Mouse (Mus musculus) stomach, embryonic 14.5 days (tissue): ENCODE measurements around the gene Tk1. TPM values are rescaled to one million over a fixed set of nuclear protein-coding genes. Genes with fewer than 3 reads are reported as not detected.
A peak's percentile ranks its signal among the peaks of the same experiment; 100 is the strongest.
"Not testable (repeated sequence)": the region's sequence is repeated elsewhere in the genome, so short reads cannot be mapped to it uniquely, and the experiment has no call there.

ENCODE experiments used
- ATAC-seq: fragments of 200-750 bp; cut with Nextera tagmentation; 2 replicates; pipeline ENCODE4 v1.8.0; 2017; ENCODE audit warnings: low read depth, moderate TSS enrichment; ENCODE audit not compliant: insufficient number of reproducible peaks, insufficient read depth, low FRiP score
- H3K27ac ChIP-seq: fragments of 300-500 bp; sonication (generic); 2 replicates; pipeline ENCODE4 v1.5.1; 2014; ENCODE audit warnings: mild to moderate bottlenecking, low read length, moderate library complexity, mixed read lengths
- H3K27me3 ChIP-seq: fragments of 300-500 bp; sonication (generic); 2 replicates; pipeline ENCODE4 v1.6.1; 2014; ENCODE audit warnings: low read length, control low read depth, mixed read lengths; ENCODE audit not compliant: control insufficient read depth, insufficient read depth
- H3K36me3 ChIP-seq: fragments of 300-500 bp; sonication (generic); 2 replicates; pipeline ENCODE4 v1.6.1; 2014; ENCODE audit warnings: mild to moderate bottlenecking, control low read depth, low read length, moderate library complexity, mixed read lengths; ENCODE audit not compliant: control insufficient read depth, insufficient read depth
- H3K4me1 ChIP-seq: fragments of 300-500 bp; sonication (generic); 2 replicates; pipeline ENCODE4 v1.6.1; 2014; ENCODE audit warnings: low read length, control low read depth, mixed read lengths; ENCODE audit not compliant: control insufficient read depth, insufficient read depth
- H3K4me2 ChIP-seq: fragments of 300-500 bp; sonication (generic); replicated peaks from 2 replicates; pipeline ENCODE4 v1.6.1; 2014; ENCODE audit warnings: low read depth, low read length, control low read depth
- H3K4me3 ChIP-seq: fragments of 300-500 bp; sonication (generic); 2 replicates; pipeline ENCODE4 v1.5.1; 2014; ENCODE audit warnings: low read depth, low read length, control low read depth
- H3K9ac ChIP-seq: fragments of 300-500 bp; sonication (generic); replicated peaks from 2 replicates; pipeline ENCODE4 v1.6.1; 2014; ENCODE audit warnings: low read depth, mild to moderate bottlenecking, control low read depth, low read length, moderate library complexity, mixed read lengths
- H3K9me3 ChIP-seq: fragments of 300-500 bp; sonication (generic); 2 replicates; pipeline ENCODE4 v1.6.1; 2016; ENCODE audit warnings: low read depth, low read length, control low read depth; ENCODE audit not compliant: control insufficient read depth
- WGBS: fragments of 180-500 bp; shearing (Covaris S2); extraction: QIAGEN DNeasy Blood & Tissue Kit; methylation state at CpG from one replicate; pipeline ENCODE4 v1.1.7; 2014; 5-methylcytosine and 5-hydroxymethylcytosine counted together
- polyA plus RNA-seq: library from polyadenylated mRNA; unstranded; fragments of >200 nt; fragmentation: Nextera tagmentation; extraction: Ambion mirVana; gene quantifications from 2 replicates; pipeline ENCODE4 v1.2.1, GENCODE M21; 2014

Tk1 gene
- polyA plus RNA-seq, 1 experiment from 2014 or later: 149 TPM

- peaks cover 55% of the 10 kb centered on the region for H3K4me1 ChIP-seq
- WGBS: 18% methylated on average over 23 of the region's 23 CpGs
- peak; percentile 55; the same call in 1 of the 2 replicates for ATAC-seq
- H3K4me2 ChIP-seq: peak overlapping the region; percentile 85
- peaks cover 22% of the 10 kb centered on the region; the same call in 1 of the 2 replicates for H3K36me3 ChIP-seq
- H3K27me3 ChIP-seq: no peaks in the 10 kb centered on the region
- peak overlapping the region; percentile 74; the same call in 1 of the 2 replicates for H3K9ac ChIP-seq
- peak overlapping the region; percentile 64 for H3K4me3 ChIP-seq
- H3K9me3 ChIP-seq: no peaks in the 10 kb centered on the region
- peak overlapping the region; percentile 95; the same call in 1 of the 2 replicates for H3K27ac ChIP-seq
Measured at GRCm38 (mm10) chr11:117824060-117824969, 1.6 kb downstream of the Tk1 start.

DNA sequence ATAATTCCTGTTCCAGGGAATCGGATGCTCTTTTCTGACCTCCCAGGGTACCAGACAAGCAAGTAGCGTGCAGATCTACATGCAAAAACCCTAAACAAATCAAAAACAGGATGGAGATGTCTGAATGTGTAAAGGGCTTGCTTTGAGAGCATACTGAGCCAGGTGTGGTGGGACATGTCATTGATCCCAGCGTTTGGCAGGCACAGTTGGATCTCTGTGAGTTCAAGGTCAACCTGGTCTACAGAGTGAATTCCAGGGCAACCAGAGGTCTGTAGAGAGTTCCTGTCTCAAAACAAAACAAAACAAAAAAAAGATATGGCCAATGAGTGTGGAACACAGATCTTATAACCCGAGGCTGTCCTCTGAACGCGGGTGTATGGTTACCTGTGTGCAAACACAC, 2.5 kb downstream of the Tk1 start:
- Histone ChIP-seq H3K36me3 (peaks cover 30% of the 10 kb centered on the region; the same call in 1 of the 2 replicates), H3K9ac (no peak overlapping the region), H3K4me3 (no peak overlapping the region), H3K4me1 (peaks cover 46% of the 10 kb centered on the region), H3K27me3 (no peaks in the 10 kb centered on the region), H3K4me2 (peak overlapping the region; percentile 85; the same call in 1 of the 2 replicates), H3K27ac (peak overlapping the region; percentile 39; the same call in 1 of the 2 replicates), H3K9me3 (no peaks in the 10 kb centered on the region)
- no peak for ATAC-seq
- WGBS: 86% methylated on average over 6 of the region's 6 CpGs

- no peak for ATAC-seq
- Histone ChIP-seq H3K4me3 (no peak overlapping the region), H3K9me3 (no peaks in the 10 kb centered on the region), H3K9ac (no peak overlapping the region), H3K27me3 (no peaks in the 10 kb centered on the region), H3K27ac (peak overlapping the region; percentile 39; the same call in 1 of the 2 replicates), H3K4me1 (peaks cover 42% of the 10 kb centered on the region), H3K4me2 (no peak overlapping the region), H3K36me3 (peaks cover 34% of the 10 kb centered on the region; the same call in 1 of the 2 replicates)
- 57% methylated on average over 7 of the region's 7 CpGs for WGBS
Measured at GRCm38 (mm10) chr11:117822728-117823241, 3.1 kb downstream of the Tk1 start.

DNA sequence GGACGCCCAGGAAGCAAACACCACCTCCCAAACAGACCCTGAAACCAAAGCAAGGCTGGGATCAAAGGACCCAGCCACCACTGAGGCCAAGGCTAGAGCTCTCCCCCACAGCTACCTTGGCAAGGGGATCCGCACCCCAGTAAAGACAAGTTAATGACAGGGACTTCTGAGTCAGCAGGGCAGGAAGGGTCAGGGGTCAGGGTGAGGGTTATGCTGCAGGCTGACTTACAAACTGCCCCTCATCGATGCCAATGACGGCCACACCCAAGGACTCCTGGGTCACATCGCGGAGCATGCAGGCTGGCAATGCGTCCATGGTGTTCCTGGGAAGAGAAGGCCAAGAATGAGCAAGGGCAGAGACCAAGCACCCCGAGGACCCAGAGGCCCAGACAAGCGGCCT, 4.0 kb downstream of the Tk1 start:
- no peak overlapping the region for H3K9ac ChIP-seq
- peaks cover 32% of the 10 kb centered on the region for H3K4me1 ChIP-seq
- no peaks in the 10 kb centered on the region for H3K9me3 ChIP-seq
- peaks cover 37% of the 10 kb centered on the region for H3K36me3 ChIP-seq
- H3K27me3 ChIP-seq: no peaks in the 10 kb centered on the region
- no peak overlapping the region for H3K4me2 ChIP-seq
- ATAC-seq: no peak
- H3K27ac ChIP-seq: no peak overlapping the region
- WGBS: 88% methylated on average over 9 of the region's 9 CpGs
- no peak overlapping the region for H3K4me3 ChIP-seq

DNA sequence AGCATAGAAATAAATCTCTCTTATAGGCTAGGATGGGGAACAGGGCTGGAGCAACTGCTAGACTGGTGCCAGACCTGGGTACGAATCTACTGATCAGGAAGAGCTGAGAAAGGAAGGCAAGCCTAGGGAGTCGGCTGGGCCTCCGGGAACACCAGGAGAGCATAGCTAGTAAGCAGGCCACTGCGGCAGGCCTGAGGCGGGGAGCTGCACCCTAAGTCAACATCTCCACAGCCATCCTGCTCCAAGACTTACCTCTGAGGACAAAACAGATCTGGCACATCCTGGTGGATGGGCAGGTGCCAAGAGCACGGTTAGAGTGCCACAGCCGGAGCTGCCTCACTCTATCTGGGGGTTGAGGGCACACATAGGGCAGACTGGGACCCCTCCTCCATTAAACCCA, 5.7 kb downstream of the Tk1 start:
- Histone ChIP-seq H3K4me3 (no peak overlapping the region), H3K27me3 (no peaks in the 10 kb centered on the region), H3K4me2 (no peak overlapping the region), H3K4me1 (peaks cover 23% of the 10 kb centered on the region), H3K27ac (no peak overlapping the region), H3K9ac (no peak overlapping the region), H3K9me3 (no peaks in the 10 kb centered on the region), H3K36me3 (peaks cover 49% of the 10 kb centered on the region)
- no peak for ATAC-seq
- WGBS: 89% methylated on average over 7 of the region's 7 CpGs

DNA sequence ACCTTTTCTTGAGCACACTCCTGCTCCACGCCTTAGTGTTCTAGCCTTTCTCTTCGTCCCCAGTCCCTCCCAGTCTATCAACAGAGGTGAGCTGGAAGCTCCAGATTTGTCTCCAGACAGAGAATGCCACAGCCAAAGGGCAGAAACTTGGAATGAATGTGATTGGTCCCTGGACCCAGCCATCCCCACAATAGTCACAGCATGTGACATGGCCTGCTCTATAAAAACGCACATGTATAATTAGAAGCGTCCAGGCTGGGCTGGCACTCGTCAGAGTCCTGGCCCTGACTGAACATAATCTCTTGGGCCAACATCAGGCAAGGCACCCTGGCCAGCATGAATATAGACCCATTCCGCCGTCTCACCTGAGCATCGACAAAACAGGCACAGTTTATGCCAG, 6.8 kb downstream of the Tk1 start:
- Histone ChIP-seq H3K9me3 (no peaks in the 10 kb centered on the region), H3K27ac (no peak overlapping the region), H3K9ac (no peak overlapping the region), H3K36me3 (peaks cover 56% of the 10 kb centered on the region), H3K4me3 (no peak overlapping the region), H3K4me1 (peaks cover 15% of the 10 kb centered on the region), H3K4me2 (no peak overlapping the region), H3K27me3 (no peaks in the 10 kb centered on the region)
- WGBS: 85% methylated on average over 8 of the region's 8 CpGs
- no peak for ATAC-seq

- Histone ChIP-seq H3K9ac (no peak overlapping the region), H3K4me1 (no peaks in the 10 kb centered on the region), H3K27me3 (no peaks in the 10 kb centered on the region), H3K27ac (no peak overlapping the region), H3K36me3 (peaks cover 61% of the 10 kb centered on the region), H3K9me3 (no peaks in the 10 kb centered on the region), H3K4me2 (no peak overlapping the region), H3K4me3 (no peak overlapping the region)
- no peak for ATAC-seq
- WGBS: 88% methylated on average over 12 of the region's 13 CpGs
Measured at GRCm38 (mm10) chr11:117816389-117816996, 9.4 kb downstream of the Tk1 start.

GRCm38 (mm10) chr11:117815850-117816249, 10.0 kb downstream of the Tk1 start:
- ATAC-seq, H3K4me3 ChIP-seq, H3K9me3 ChIP-seq, H3K27me3 ChIP-seq, H3K9ac ChIP-seq, H3K27ac ChIP-seq, H3K4me1 ChIP-seq, H3K4me2 ChIP-seq: not testable (repeated sequence)
- H3K36me3 ChIP-seq: peaks cover 55% of the 10 kb centered on the region
- 71% methylated on average over 9 of the region's 9 CpGs for WGBS
